Mouse (Mus musculus) thymus, postnatal 36 days (tissue): ENCODE data around the gene Plaa.

Experiments
- DNase-seq, 2 experiments: peaks; one replicate each; pipeline ENCODE4 v3.0.0; 2022; ENCODE audit warnings: mixed read lengths in 2 of 2

Plaa gene

GRCm38 (mm10) chr4:94554955-94555494 is 48.0 kb downstream of the Plaa start:
- no peak for DNase-seq

DNA sequence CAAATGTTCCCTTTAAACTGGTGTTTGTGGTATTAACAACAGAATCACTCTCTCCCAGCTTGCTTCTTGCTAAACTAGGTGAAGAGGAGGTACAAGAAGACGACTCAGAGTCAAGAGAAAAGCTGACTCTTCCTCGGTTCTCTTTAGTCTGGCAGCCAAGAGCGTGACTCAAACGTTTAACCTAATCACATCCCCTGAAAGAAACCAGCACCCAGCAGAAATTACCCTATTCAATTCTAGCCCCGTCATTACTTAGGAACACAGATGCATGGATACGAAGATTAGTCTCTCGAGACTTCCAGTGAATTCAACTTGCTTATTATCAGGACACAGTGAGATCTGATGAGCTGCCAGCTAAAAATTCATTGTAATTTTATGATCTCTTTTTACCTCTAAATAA is 58.7 kb downstream of the Plaa start:
- DNase-seq: no peak

DNA sequence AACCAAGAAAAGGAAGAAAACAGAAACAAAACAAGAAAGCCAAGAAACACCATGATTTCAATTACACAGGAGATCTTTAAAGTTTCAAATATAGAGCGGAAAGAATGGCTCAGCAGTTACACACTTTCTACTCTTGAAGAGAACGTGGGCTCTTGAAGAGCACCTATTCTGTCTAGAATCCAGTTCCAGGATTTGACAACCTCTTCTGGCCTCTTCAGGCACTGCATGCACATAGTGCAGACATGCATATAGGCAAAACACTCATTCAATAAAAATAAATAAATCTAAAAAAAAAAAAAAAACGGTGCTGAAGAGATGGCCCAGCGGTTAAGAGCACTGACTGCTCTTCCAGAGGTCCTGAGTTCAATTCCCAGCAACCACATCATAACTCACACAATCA is 60.0 kb downstream of the Plaa start:
- no peak for DNase-seq

DNA sequence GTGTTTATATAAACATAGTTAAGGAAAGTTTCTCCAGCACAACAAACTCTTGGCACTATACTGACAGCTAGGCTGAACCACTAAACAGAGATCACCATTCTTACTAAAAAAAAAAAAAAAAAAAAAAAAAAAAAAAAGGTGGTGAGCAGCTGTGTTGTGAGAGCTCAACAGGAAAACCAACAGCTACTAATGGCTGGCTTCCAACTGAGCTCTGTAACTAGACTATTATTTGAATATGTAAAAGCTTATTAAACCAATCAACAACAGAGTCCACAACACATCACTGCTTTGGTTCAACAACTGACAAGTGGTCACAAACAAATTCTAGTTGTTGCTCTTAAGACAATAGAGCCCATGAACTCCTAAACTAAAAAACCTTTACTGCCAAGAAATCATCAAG is 69.8 kb downstream of the Plaa start:
- DNase-seq: no peak

DNA sequence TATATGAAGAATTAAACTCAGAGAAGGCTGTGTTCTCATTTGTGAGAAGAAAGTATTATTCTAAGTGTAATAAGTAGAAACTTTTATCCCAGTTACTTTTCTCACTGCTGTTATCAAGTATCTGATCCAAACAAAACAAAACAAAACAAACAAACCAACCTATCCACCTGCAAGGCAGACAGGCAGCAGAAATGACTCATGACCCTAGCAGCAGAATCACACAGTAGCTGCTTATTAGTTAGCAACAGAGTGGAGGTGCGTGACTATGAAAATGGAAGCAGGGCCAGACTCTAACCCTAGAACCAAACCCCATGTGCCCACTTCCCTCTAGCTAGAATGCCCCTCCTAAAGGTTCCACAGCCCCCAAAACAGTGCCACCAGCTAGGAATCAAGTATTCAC is 73.6 kb downstream of the Plaa start:
- no peak for DNase-seq

DNA sequence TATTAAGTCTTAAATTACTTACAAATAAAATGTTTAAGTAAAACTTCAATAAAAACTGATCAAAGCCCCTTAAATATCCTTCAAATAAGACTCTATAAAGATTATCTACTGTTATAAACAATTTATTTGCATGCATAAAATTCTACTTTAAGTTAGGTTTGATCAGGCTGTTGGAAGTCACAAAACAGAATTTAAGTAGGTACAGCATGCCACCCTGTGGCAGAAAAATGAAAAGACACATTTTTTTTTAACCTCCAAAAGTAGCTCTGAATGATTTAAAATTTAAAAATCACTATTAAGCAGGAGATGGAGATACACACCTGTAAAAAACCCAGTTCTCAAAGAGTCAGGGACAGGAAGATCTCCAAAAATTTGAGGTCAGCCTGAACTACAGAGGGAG is 79.7 kb downstream of the Plaa start:
- no peak for DNase-seq

DNA sequence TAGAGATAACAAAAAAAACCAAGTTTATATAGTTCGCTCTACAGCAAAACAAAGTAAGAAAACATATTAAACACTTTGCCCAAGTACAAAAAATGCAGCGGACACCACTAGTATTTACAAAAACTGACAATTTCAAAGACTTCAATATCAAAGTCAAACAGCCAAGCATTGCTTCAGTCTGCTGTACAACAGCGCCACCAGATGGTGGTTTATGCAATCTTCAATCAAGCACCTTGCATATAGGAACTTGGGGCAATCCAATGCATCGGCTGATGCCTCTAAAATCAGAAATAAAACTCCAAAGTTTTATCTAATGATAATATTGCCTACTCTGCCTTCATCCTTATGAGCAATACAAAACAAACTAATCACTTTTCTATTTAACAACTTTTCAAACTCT is 85.4 kb downstream of the Plaa start:
- peak; percentile 5 to 11 for DNase-seq
